Mouse (Mus musculus): Measurements from ENCODE around the gene 2310011J03Rik. TPM values are rescaled to one million over a fixed set of nuclear protein-coding genes. Genes with fewer than 3 reads are reported as not detected.

The 2310011J03Rik gene
- polyA plus RNA-seq, 1 experiment, result 52.1 TPM

DNA sequence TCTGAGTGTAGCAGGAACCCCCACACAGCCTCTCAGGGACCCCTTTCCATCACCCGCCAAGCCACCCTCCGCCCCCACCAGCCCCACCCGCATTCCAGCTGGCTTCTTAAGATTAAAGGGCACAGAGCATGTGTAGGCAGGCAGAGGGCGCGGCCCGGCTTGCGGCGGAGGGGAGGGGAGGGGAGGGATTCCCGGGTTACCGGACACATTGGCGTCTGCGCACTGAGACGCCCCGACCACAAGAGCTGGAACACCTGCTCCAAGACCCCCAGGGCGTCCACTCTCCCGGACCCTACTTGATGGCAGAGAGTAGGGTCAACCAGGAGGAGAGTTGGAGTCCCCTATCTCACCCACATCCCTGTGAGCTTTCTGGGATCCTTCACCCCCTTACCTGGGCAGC lies 24.8 kb upstream of the 2310011J03Rik start:
- H3K4me1 ChIP-seq (ENCODE audit: control insufficient read depth, insufficient read depth, low read length), result peaks cover 7% of the 10 kb centered on the region; the same call in 1 of the 2 replicates
- 2% methylated on average over 16 of the region's 16 CpGs for WGBS
- TF ChIP-seq POLR2A (IDR thresholded peaks at IDR 0.05; ENCODE audit: borderline replicate concordance, control insufficient read depth, low read depth, low read length) (no peak), CTCF (IDR thresholded peaks at IDR 0.05; ENCODE audit: control insufficient read depth, insufficient read depth, low read length) (no peak)
- H3K27ac ChIP-seq (ENCODE audit: control insufficient read depth, insufficient read depth, low read depth, low read length, poor library complexity), result peak overlapping the region; percentile 90
- H3K4me3 ChIP-seq (replicated peaks; ENCODE audit: control insufficient read depth, low read depth, low read length), result no peak overlapping the region

DNA sequence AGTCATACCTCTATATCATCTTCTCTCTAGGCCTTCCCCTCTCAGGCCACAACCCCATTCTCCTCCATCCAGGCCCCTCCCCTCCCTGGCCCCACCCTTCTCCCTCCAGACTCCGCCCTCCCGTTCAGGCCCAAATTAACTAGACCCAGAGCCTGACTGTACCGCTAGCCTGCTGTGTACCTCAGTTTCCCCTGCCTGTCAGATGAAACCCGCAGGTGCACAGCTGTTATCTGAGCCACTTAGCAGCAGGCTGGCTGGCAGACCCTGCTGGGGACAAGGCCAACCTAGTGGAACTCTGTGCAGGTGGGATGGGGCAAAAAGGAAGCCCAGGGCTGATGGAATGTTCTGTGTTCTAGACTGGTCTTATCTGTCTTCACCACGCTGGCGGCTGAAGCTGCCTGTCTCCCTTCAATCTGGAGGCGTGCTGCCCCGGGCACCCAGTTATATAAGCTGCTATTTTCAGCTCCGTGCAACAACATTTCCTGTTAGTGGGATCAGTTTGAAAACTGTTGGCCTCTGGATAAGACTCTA lies 23.9 kb upstream of the 2310011J03Rik start:
- TF ChIP-seq POLR2A (IDR thresholded peaks at IDR 0.05; ENCODE audit: borderline replicate concordance, control insufficient read depth, low read depth, low read length) (peak; percentile 9; the same call in 1 of the 2 replicates), CTCF (IDR thresholded peaks at IDR 0.05; ENCODE audit: control insufficient read depth, insufficient read depth, low read length) (no peak)
- 9% methylated on average over 9 of the region's 9 CpGs for WGBS
- peak overlapping the region; percentile 90 for H3K27ac ChIP-seq (ENCODE audit: control insufficient read depth, insufficient read depth, low read depth, low read length, poor library complexity)
- peak overlapping the region; percentile 36 for H3K4me3 ChIP-seq (replicated peaks; ENCODE audit: control insufficient read depth, low read depth, low read length)
- H3K4me1 ChIP-seq (ENCODE audit: control insufficient read depth, insufficient read depth, low read length), result peaks cover 7% of the 10 kb centered on the region; the same call in 1 of the 2 replicates

DNA sequence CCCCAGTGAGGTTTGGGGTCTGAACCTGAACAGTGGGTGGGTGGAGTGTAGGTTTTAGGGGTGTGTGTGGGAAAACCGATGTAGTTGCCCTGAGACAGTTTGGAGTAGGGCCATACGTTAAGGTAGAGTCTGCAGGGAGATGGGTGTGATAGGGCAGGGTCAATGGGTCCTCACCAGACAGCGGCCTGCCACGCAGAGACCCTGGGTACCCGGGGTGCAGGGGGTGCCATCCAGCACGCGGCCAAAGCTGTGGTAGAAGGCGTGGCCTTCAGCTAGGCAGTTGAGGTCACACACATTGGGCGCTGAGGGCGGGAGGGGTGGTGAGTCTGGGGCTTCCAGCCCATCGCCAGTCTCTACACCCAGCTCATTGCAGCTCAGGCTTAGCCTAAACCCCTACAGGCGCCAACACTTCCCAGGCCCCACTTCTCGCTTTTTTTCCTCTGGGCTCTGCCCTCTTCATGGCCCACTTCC lies 23.1 kb upstream of the 2310011J03Rik start:
- H3K4me1 ChIP-seq (ENCODE audit: control insufficient read depth, insufficient read depth, low read length), result peaks cover 7% of the 10 kb centered on the region; the same call in 1 of the 2 replicates
- peak overlapping the region; percentile 71 for H3K27ac ChIP-seq (ENCODE audit: control insufficient read depth, insufficient read depth, low read depth, low read length, poor library complexity)
- no peak for TF ChIP-seq CTCF (IDR thresholded peaks at IDR 0.05; ENCODE audit: control insufficient read depth, insufficient read depth, low read length)
- peak; percentile 22; the same call in 1 of the 2 replicates for TF ChIP-seq POLR2A (IDR thresholded peaks at IDR 0.05; ENCODE audit: borderline replicate concordance, control insufficient read depth, low read depth, low read length)
- WGBS, result 14% methylated on average over 13 of the region's 13 CpGs
- peak overlapping the region; percentile 21 for H3K4me3 ChIP-seq (replicated peaks; ENCODE audit: control insufficient read depth, low read depth, low read length)

DNA sequence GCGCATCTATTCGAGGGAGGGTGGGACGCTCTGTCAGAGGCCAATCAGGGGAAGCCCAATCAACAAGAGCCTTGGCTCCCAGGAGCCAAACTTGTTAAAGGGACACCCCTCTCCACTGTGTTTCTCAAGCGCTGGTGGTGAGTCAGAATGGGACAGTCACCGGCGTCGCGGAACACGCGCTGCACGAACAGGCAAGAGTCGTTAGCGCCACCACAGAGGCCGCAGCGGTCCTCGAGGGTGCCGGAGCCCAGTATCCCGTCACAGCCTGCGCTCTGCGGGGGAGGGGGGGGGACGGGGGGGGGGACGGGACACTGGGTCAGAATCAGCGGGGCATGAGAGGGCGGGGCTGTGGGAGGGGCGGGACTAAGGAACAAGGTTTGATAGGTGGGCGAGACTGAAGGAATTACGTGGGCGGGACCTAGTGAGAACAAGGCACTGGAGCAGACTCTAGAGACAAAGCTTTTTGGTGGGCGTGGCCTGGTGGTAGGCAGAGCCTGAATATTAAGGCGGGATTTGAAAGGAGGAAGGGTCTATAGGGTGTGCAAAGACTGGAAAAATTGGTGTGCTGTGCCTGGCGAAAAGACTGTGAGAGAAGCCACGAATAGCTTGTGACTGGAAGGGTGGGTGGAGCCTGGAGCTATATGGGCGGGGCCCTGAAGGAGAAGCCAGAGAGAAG lies 22.6 kb upstream of the 2310011J03Rik start:
- 1% methylated on average over 33 of the region's 33 CpGs for WGBS
- TF ChIP-seq CTCF (IDR thresholded peaks at IDR 0.05; ENCODE audit: control insufficient read depth, insufficient read depth, low read length), result no peak
- TF ChIP-seq POLR2A (IDR thresholded peaks at IDR 0.05; ENCODE audit: borderline replicate concordance, control insufficient read depth, low read depth, low read length), result no peak
- Histone ChIP-seq H3K27ac (ENCODE audit: control insufficient read depth, insufficient read depth, low read depth, low read length, poor library complexity) (peak overlapping the region; percentile 71; the same call in 1 of the 2 replicates), H3K4me3 (replicated peaks; ENCODE audit: control insufficient read depth, low read depth, low read length) (no peak overlapping the region), H3K4me1 (ENCODE audit: control insufficient read depth, insufficient read depth, low read length) (peaks cover 6% of the 10 kb centered on the region; the same call in 1 of the 2 replicates)

DNA sequence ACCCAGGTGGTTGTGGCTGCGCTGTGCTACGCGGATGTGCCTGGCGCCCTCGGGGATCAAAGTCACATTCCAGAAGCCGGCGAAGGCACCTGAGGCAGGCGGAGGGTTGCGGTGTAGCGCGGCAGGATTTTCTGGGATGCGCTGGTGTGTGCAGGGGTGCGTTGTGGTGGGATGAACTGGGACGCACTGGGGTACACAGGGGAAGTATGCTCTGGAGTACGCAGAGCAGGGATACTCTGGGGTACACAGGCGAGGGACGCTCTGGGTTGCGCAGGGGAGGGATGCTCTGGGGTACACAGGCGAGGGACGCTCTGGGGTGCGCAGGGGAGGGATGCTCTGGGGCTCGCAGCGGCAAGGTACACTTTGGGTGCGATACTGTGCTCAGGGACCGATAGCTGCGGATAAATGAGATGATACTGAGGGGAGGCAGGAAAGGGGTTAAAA lies 22.0 kb upstream of the 2310011J03Rik start:
- 7% methylated on average over 26 of the region's 26 CpGs for WGBS
- Histone ChIP-seq H3K27ac (ENCODE audit: control insufficient read depth, insufficient read depth, low read depth, low read length, poor library complexity) (no peak overlapping the region), H3K4me3 (replicated peaks; ENCODE audit: control insufficient read depth, low read depth, low read length) (no peak overlapping the region), H3K4me1 (ENCODE audit: control insufficient read depth, insufficient read depth, low read length) (peaks cover 6% of the 10 kb centered on the region; the same call in 1 of the 2 replicates)
- TF ChIP-seq CTCF (IDR thresholded peaks at IDR 0.05; ENCODE audit: control insufficient read depth, insufficient read depth, low read length) (no peak), POLR2A (IDR thresholded peaks at IDR 0.05; ENCODE audit: borderline replicate concordance, control insufficient read depth, low read depth, low read length) (no peak)

DNA sequence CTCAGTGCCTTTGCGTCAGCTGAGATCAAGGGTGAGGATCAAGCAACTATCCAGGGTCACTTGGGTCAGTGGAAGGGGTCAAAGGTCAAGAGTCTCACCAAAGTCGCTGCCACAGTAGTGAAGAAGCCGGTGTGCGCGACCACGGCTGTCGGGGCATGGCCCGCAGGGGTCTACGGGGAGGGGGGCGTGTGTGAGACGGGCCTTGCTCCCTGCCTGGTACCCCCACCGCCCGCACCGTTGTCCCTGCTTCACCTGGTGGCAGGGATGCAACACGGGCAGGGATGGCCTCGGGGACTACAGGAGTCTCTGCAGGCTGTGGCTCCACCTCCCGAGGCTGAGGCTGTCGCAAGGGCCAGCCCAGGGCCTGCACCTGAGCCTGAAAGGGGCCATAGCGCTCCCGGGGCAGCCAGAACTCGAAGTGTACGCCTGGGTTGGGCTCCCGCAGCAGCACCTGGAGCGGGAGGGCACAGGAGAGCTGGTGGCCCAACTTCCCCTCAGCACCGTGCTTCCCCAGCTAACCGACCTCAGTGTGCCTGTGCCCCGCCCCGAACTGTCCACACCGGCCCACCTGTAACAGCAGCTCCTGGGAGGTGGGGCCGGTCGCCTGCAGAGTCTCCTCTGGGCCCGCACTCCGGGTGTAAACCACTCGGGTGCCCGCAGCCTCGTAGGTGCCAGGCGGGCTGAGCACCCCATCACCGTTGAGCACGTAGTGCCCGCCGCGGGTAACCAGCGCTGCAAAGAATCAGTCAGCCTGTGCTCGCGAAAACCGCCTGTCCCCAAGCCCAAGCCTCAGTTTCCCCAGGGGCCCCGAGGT lies 21.4 kb upstream of the 2310011J03Rik start:
- WGBS, result 10% methylated on average over 47 of the region's 47 CpGs

DNA sequence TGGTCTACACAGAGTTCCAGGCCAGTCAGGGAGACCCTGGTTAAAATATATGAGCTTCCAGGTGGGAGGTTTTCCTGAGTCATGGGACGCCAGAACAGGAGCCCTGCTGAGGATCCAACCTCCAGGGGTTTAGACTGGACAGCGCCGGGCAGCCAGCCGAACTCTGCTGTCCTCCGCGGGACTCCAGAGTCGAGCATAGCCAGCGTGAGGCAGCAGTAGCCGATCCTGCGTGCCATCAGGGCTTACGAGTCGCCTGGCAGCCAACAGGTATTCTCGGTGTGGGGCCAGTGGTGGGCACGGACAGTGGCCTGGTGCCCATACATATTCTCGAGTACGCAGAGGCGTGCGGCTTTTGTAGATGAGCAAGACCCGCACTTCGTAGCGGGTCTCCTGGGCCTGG lies 20.7 kb upstream of the 2310011J03Rik start:
- H3K27ac ChIP-seq (ENCODE audit: control insufficient read depth, insufficient read depth, low read depth, low read length, poor library complexity), result no peak overlapping the region; the same call in 1 of the 2 replicates

More for the DNA sequence above, 21.4 kb upstream of the 2310011J03Rik start:
- Histone ChIP-seq H3K27ac (ENCODE audit: control insufficient read depth, insufficient read depth, low read depth, low read length, poor library complexity) (no peak overlapping the region; the same call in 1 of the 2 replicates), H3K4me1 (ENCODE audit: control insufficient read depth, insufficient read depth, low read length) (peaks cover 6% of the 10 kb centered on the region; the same call in 1 of the 2 replicates), H3K4me3 (replicated peaks; ENCODE audit: control insufficient read depth, low read depth, low read length) (no peak overlapping the region)
- TF ChIP-seq CTCF (IDR thresholded peaks at IDR 0.05; ENCODE audit: control insufficient read depth, insufficient read depth, low read length), result no peak
- TF ChIP-seq POLR2A (IDR thresholded peaks at IDR 0.05; ENCODE audit: borderline replicate concordance, control insufficient read depth, low read depth, low read length), result no peak

More for the DNA sequence above, 20.7 kb upstream of the 2310011J03Rik start:
- TF ChIP-seq POLR2A (IDR thresholded peaks at IDR 0.05; ENCODE audit: borderline replicate concordance, control insufficient read depth, low read depth, low read length), result no peak
- no peak for TF ChIP-seq CTCF (IDR thresholded peaks at IDR 0.05; ENCODE audit: control insufficient read depth, insufficient read depth, low read length)
- no peak overlapping the region for H3K4me3 ChIP-seq (replicated peaks; ENCODE audit: control insufficient read depth, low read depth, low read length)
- H3K4me1 ChIP-seq (ENCODE audit: control insufficient read depth, insufficient read depth, low read length), result peaks cover 6% of the 10 kb centered on the region; the same call in 1 of the 2 replicates
- 56% methylated on average over 21 of the region's 21 CpGs for WGBS

Data from bone marrow, adult 2 months (tissue).